Mouse (Mus musculus): ENCODE measurements around the gene Fmnl2. TPM values are rescaled to one million over a fixed set of nuclear protein-coding genes. Genes with fewer than 3 reads are reported as not detected.

The Fmnl2 gene
- total and polyA plus RNA-seq, 3 experiments, result 0.42 to 2.8 (median 2.1) TPM

DNA sequence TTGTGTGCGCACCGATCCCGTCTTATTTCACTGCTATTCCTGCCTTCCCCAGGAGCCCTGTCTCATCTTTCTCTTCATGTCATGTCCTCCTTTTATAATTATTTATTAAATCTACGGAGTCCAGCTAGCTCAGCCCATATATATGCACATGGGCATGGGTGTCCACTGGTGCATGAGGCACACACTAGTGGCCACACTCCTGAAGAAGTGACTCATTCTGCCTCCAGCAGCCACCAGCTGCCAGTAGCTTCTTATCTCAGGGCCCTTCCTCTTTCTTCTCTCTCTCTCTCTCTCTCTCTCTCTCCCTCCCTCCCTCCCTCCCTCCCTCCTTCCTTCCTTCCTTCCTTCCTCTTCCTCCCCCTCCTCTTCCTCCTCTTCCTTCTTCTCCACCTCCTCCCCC, 43.1 kb downstream of the Fmnl2 start:
- Histone ChIP-seq H3K4me3 (replicated peaks in 1 of 3; ENCODE audit: low read depth in 2 of 3, low read length in 2 of 3, poor library complexity in 1 of 3) (no peak overlapping the region), H3K9ac (ENCODE audit: insufficient read depth, low read depth) (no peak overlapping the region), H3K9me3 (replicated peaks; ENCODE audit: low read length) (no peaks in the 10 kb centered on the region), H3K4me1 (ENCODE audit: control insufficient read depth in 1 of 2, insufficient read depth in 2 of 2) (no peaks in the 10 kb centered on the region), H3K4me2 (ENCODE audit: insufficient read depth, low read depth, poor library complexity, severe bottlenecking) (no peak overlapping the region), H3K27me3 (replicated peaks) (no peaks in the 10 kb centered on the region), H3K36me3 (replicated peaks in 1 of 2; ENCODE audit: control insufficient read depth in 1 of 2, insufficient read depth in 1 of 2, low read length in 1 of 2) (no peaks in the 10 kb centered on the region), H3K79me2 (replicated peaks; ENCODE audit: control insufficient read depth, extremely low read depth, insufficient read depth, poor library complexity, severe bottlenecking) (no peaks in the 10 kb centered on the region), H3K27ac (ENCODE audit: insufficient read depth, low read depth) (no peak overlapping the region)
- dilution Hi-C loops (cut with MboI; ENCODE audit: extremely low pct_ligation_motif_present, extremely low pct_unique_long_range_greater_than_20kb, low sequenced_read_pairs), result no loop called here
- no peak for TF ChIP-seq IRF4 (IDR thresholded peaks at IDR 0.05; ENCODE audit: low read depth, low read length)
- no peak for TF ChIP-seq RAD21 (IDR thresholded peaks at IDR 0.05; ENCODE audit: low read depth, low read length)
- no peak for TF ChIP-seq ZKSCAN1 (IDR thresholded peaks at IDR 0.05; ENCODE audit: borderline replicate concordance, low read depth, low read length)
- TF ChIP-seq UBTF (IDR thresholded peaks at IDR 0.05; ENCODE audit: low read depth, low read length), result no peak
- no peak for DNase-seq (ENCODE audit: extremely low read depth)
- in situ Hi-C loops (cut with MboI; ENCODE audit: low pct_ligation_motif_present, low pct_unique_long_range_greater_than_20kb, low sequenced_read_pairs), result no loop called here

GRCm38 (mm10) chr2:52901300-52902013, 43.8 kb downstream of the Fmnl2 start:
- dilution Hi-C loops (cut with MboI; ENCODE audit: extremely low pct_ligation_motif_present, extremely low pct_unique_long_range_greater_than_20kb, low sequenced_read_pairs) (no loop called here), in situ Hi-C loops (cut with MboI; ENCODE audit: low pct_ligation_motif_present, low pct_unique_long_range_greater_than_20kb, low sequenced_read_pairs) (no loop called here)
- Histone ChIP-seq H3K27ac (ENCODE audit: insufficient read depth, low read depth) (no peak overlapping the region), H3K4me3 (replicated peaks in 1 of 3; ENCODE audit: low read depth in 2 of 3, low read length in 2 of 3, poor library complexity in 1 of 3) (no peak overlapping the region), H3K27me3 (replicated peaks) (no peaks in the 10 kb centered on the region), H3K4me1 (ENCODE audit: control insufficient read depth in 1 of 2, insufficient read depth in 2 of 2) (no peaks in the 10 kb centered on the region), H3K36me3 (replicated peaks in 1 of 2; ENCODE audit: control insufficient read depth in 1 of 2, insufficient read depth in 1 of 2, low read length in 1 of 2) (no peaks in the 10 kb centered on the region), H3K79me2 (replicated peaks; ENCODE audit: control insufficient read depth, extremely low read depth, insufficient read depth, poor library complexity, severe bottlenecking) (no peaks in the 10 kb centered on the region), H3K9ac (ENCODE audit: insufficient read depth, low read depth) (no peak overlapping the region), H3K4me2 (ENCODE audit: insufficient read depth, low read depth, poor library complexity, severe bottlenecking) (no peak overlapping the region), H3K9me3 (replicated peaks; ENCODE audit: low read length) (no peaks in the 10 kb centered on the region)
- TF ChIP-seq MYC (IDR thresholded peaks at IDR 0.05; ENCODE audit: low read depth, low read length), result no peak
- TF ChIP-seq UBTF (IDR thresholded peaks at IDR 0.05; ENCODE audit: low read depth, low read length), result no peak
- TF ChIP-seq ELF1 (IDR thresholded peaks at IDR 0.05; ENCODE audit: low read depth, low read length), result no peak
- no peak for TF ChIP-seq MEF2A (IDR thresholded peaks at IDR 0.05; ENCODE audit: borderline replicate concordance, low read depth, low read length)
- TF ChIP-seq RAD21 (IDR thresholded peaks at IDR 0.05; ENCODE audit: low read depth, low read length), result no peak
- TF ChIP-seq POLR2A (IDR thresholded peaks at IDR 0.05; ENCODE audit: low read depth, low read length), result no peak
- no peak for TF ChIP-seq JUN (IDR thresholded peaks at IDR 0.05; ENCODE audit: insufficient read depth, low read depth, low read length)
- no peak for TF ChIP-seq ZC3H11A (IDR thresholded peaks at IDR 0.05; ENCODE audit: low read depth, low read length)
- TF ChIP-seq CHD1 (IDR thresholded peaks at IDR 0.05; ENCODE audit: low read depth, low read length), result no peak
- TF ChIP-seq MAFK (IDR thresholded peaks at IDR 0.05; ENCODE audit: insufficient replicate concordance, low read length), result no peak
- no peak for TF ChIP-seq RCOR1 (conservative IDR thresholded peaks at IDR 0.05; ENCODE audit: low read depth, low read length)
- TF ChIP-seq PAX5 (IDR thresholded peaks at IDR 0.05; ENCODE audit: low read length), result no peak
- no peak for TF ChIP-seq JUND (conservative IDR thresholded peaks at IDR 0.05; ENCODE audit: low read depth, low read length)
- no peak for TF ChIP-seq CTCF (conservative IDR thresholded peaks at IDR 0.05 in 1 of 2, IDR thresholded peaks at IDR 0.05 in 1 of 2; ENCODE audit: low read depth in 2 of 2, low read length in 2 of 2)
- no peak for TF ChIP-seq POLR2AphosphoS2 (IDR thresholded peaks at IDR 0.05; ENCODE audit: low read depth, low read length)
- TF ChIP-seq GABPA (IDR thresholded peaks at IDR 0.05; ENCODE audit: insufficient replicate concordance, low read depth, low read length), result no peak
- no peak for TF ChIP-seq SIN3A (IDR thresholded peaks at IDR 0.05; ENCODE audit: low read length)
- TF ChIP-seq TCF12 (IDR thresholded peaks at IDR 0.05; ENCODE audit: low read depth, low read length), result no peak
- no peak for TF ChIP-seq ZNF384 (IDR thresholded peaks at IDR 0.05; ENCODE audit: low read depth, low read length)
- DNase-seq (ENCODE audit: extremely low read depth), result no peak

All from CH12.LX (cell line).